Mouse (Mus musculus) large intestine, adult 2 months (tissue): ENCODE results near the gene Dnal4. TPM values are rescaled to one million over a fixed set of nuclear protein-coding genes. Genes with fewer than 3 reads are reported as not detected.
"Not testable (repeated sequence)": the region's sequence is repeated elsewhere in the genome, so short reads cannot be mapped to it uniquely, and the experiment has no call there.

Experiments used
- DNase-seq: peaks from one replicate; pipeline ENCODE4 v3.0.0-alpha.2; 2012; ENCODE audit warnings: low read depth, low spot score
- WGBS: fragments of 180-500 bp; shearing (Covaris S2); methylation state at CpG from one replicate; pipeline ENCODE4 v1.1.7; 2018; 5-methylcytosine and 5-hydroxymethylcytosine counted together
- polyA plus RNA-seq: library from polyadenylated mRNA; depleted of rRNA; stranded (reverse); fragments of >200 nt; gene quantifications from 2 replicates; pipeline ENCODE4 v1.2.3, GENCODE M21; 2012; rRNA removed

Gene Dnal4
- polyA plus RNA-seq, result 21.3 and 22.5 TPM in 2 replicates

GRCm38 (mm10) chr15:79777749-79778148 is at the start of gene Dnal4:
Gene Dnal4 (minus strand): TSS chr15:79777849.
- DNase-seq, result no peak

GRCm38 (mm10) chr15:79827061-79827777 is 49.6 kb upstream of the Dnal4 start:
- WGBS, result 78% methylated on average over 14 of the region's 14 CpGs
- no peak for DNase-seq

GRCm38 (mm10) chr15:79826221-79826935 is 48.7 kb upstream of the Dnal4 start:
- no peak for DNase-seq
- 81% methylated on average over 9 of the region's 9 CpGs for WGBS

GRCm38 (mm10) chr15:79825146-79825825 is 47.6 kb upstream of the Dnal4 start:
- 76% methylated on average over 14 of the region's 14 CpGs for WGBS
- DNase-seq, result no peak

DNA sequence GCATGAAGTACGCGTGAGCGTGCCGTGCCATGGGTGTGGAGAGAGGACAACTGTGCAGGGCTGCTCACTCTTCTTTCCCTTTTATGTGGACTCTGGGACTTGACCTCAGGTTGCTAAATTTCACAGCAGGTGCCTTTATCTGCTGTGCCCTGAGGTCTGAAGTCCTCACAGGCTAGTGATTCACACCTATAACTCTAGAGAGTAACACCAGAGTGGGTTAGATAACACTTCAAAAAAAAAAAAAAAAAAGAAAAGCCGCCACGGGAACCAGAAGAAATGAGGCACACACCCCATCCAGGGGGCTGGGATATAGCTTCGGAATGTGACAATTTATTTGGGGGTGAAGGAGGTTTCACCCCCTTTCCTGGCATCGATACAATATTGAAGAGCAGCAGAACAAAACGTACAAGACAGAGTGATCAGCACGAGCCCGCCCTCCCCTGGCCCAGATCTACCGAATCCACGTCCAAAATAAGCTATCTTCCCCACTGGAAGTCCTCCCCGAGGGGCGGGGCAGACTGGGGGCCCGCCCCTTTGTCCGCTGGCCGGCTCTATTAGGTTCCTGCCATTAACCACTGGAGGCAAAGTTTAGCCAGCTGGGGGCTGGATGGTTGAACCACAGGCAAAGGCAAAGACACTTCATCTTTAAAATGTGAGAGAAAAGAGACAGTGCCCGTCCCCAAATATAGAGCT is 46.1 kb upstream of the Dnal4 start:
- no peak for DNase-seq
- WGBS, result 61% methylated on average over 19 of the region's 19 CpGs

DNA sequence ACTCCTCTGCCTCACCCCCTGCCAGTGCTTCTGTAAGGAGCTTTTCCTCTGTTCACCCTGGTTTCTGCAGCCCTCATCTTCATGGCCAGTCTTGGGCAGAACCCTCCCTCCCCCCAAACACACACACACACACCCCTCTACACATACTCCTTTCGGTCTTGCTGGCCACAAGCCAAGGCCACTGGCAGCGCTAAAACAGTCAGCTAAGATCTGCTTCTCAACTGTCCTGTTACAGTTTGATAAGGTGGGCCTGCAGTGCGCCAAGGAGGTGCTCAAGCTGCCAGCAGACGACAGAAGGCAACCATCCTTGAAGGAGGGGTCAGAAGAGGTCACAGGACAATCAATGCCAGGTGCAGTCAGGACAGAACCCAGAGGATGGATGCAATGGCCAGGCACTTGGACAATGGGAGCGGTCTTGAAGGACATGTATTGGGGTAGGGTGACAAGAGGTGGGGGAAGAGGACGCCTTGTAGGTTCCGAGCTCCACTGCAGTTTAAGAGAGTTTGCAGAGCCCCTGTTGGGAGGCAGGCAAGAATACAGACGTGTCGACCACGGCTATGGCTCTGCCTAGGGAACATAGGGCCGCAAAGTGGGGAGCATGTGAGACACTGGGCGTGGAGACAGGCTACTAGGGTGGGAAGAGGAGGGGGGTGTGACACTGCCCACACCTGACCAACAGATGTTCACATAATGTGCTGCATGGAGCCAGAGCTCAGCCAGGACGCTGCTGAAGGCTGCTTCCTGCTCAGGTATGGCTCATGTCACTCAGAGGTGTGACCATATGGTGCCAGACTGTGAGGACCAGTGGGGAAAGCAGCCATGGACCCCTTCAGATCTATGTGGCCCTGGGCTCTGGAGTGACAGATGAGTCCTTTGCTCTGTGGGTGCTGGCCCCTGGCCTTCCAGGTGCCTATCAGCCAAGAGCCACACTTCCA is 44.9 kb upstream of the Dnal4 start:
- WGBS, result 66% methylated on average over 13 of the region's 13 CpGs
- no peak for DNase-seq

- DNase-seq, result no peak
- WGBS, result 86% methylated on average over 4 of the region's 4 CpGs
These were observed 40.7 kb upstream of the Dnal4 start for GRCm38 (mm10) chr15:79818325-79818724.

DNA sequence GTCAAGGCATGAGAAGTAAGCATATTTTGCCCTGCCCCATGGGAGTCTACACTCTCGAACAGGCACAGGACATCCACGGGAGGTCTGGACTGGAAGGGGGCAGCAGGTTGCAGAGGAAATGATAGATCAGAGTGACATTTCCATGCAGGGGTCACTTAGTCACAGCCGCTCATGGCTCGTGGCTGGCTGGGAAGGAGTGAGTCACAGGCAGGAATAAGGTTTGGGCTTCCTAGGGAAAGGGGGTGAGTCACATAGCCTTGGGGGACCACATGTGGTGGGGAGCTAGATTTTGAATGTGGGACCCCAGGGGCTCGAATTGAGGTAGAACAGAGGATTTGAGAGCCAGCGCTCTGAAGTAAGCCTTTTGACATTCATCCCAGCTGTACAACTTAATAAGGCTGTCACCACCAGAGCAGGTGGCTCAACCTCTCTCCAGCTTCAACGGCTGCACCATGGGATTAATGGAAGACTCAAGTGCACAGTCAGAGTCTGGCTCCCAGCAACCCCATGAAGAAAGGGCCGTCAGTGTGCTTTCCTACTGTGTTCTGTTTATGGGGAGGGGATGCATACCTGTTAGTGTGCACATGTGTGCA is 36.1 kb upstream of the Dnal4 start:
- 53% methylated on average over 8 of the region's 8 CpGs for WGBS
- no peak for DNase-seq

DNA sequence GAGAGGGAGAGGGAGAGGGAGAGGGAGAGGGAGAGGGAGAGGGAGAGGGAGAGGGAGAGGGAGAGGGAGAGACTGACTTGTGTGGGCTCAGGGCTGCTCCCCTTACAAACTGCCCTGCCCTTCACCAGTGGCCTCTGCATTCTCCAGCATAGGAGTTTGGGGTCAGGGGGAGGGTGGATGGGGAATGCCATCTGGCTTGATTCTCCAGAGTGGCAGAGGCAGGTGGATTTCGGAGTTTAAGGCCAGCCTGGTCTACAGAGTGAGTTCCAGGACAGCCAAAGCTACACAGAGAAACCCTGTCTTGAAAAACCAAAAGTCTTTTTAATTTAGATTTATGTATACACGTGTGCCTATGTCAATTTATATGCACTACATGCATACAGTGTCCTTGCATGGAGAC is 35.2 kb upstream of the Dnal4 start:
- 62% methylated on average over 2 of the region's 2 CpGs for WGBS
- DNase-seq, result not testable (repeated sequence)

- no peak for DNase-seq
- 63% methylated on average over 4 of the region's 4 CpGs for WGBS
These were observed 33.3 kb upstream of the Dnal4 start for GRCm38 (mm10) chr15:79810997-79811396.

DNA sequence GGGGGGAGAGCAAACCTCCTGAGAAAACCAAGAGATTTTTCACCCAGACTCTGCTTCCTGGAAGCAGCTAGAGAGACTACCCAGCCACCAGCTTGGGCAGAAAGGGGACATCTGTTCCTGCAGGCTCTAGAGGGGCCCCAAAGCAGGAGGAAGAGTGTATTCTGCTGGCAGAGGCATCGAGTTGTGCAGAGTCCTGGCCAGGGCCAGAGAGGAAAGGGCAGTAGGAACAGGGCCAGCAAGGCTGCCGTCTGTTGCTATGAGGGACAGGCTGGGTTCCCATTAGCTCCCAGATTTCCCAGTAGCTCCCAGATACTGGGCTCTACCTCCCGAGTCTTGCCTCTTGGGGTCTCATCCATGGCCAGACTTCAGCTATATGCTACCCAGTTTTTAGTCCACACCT is 32.4 kb upstream of the Dnal4 start:
- DNase-seq, result no peak
- 52% methylated on average over 3 of the region's 3 CpGs for WGBS

- no peak for DNase-seq
- 44% methylated on average over 5 of the region's 5 CpGs for WGBS
These were observed 31.0 kb upstream of the Dnal4 start for GRCm38 (mm10) chr15:79808658-79809057.

GRCm38 (mm10) chr15:79808114-79808513 is 30.5 kb upstream of the Dnal4 start:
- WGBS, result 28% methylated on average over 5 of the region's 5 CpGs
- DNase-seq, result peak; percentile 36

DNA sequence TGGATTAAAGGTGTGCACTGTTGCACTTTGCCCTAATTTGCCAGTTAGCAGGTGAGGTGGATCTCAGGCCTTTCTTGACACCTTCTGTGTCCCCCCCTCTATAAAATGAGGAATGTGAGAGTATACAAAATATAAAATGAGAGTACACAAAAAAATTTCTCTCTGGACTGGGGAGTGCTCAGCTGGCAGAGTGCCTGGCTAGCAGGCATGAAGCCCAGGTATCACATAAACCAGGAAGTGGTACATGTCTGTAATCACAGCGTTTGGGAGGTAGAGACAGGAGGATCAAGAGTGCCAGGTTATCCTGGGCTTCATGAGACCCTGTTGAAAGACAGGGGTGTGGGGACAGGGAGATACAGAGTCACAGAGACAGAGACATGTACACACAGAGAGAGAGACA is 29.4 kb upstream of the Dnal4 start:
- WGBS, result 0% methylated on average over 1 of the region's 1 CpGs
- DNase-seq, result no peak

- 23% methylated on average over 8 of the region's 8 CpGs for WGBS
These were observed 27.6 kb upstream of the Dnal4 start for GRCm38 (mm10) chr15:79805246-79805645.

GRCm38 (mm10) chr15:79804352-79805071 is 26.9 kb upstream of the Dnal4 start, which contains the start of gene Nptxr:
Gene Nptxr (minus strand): TSS chr15:79804766.
- under 1% methylated on average over 83 of the region's 91 CpGs for WGBS
- no peak for DNase-seq

More at GRCm38 (mm10) chr15:79805246-79805645, 27.6 kb upstream of the Dnal4 start:
- no peak for DNase-seq

- no peak for DNase-seq
- WGBS, result 6% methylated on average over 81 of the region's 81 CpGs
These were observed 26.1 kb upstream of the Dnal4 start for GRCm38 (mm10) chr15:79803533-79804351.
